Mouse (Mus musculus) heart, postnatal 4 days (tissue): Measurements from ENCODE around the gene Limch1. TPM values are rescaled to one million over a fixed set of nuclear protein-coding genes. Genes with fewer than 3 reads are reported as not detected.

Source experiments
- DNase-seq: peaks from one replicate; pipeline ENCODE4 v3.0.0; 2021
- total RNA-seq, 2 experiments: library from RNA; stranded (reverse); gene quantifications; 2 replicates each; pipeline ENCODE4 v1.2.3; 2021

Gene Limch1
- total RNA-seq, 2 experiments from 2014 or later: 102 TPM

GRCm38 (mm10) chr5:66836892-66837291 is 91.3 kb downstream of the Limch1 start:
- DNase-seq: no peak

GRCm38 (mm10) chr5:66841971-66842370 is 96.3 kb downstream of the Limch1 start:
- DNase-seq: peak; percentile 38

- DNase-seq: no peak
Measured at GRCm38 (mm10) chr5:66842776-66843175, 97.1 kb downstream of the Limch1 start.

GRCm38 (mm10) chr5:66848136-66848535 is 102.5 kb downstream of the Limch1 start:
- DNase-seq: no peak

- DNase-seq: no peak
Measured at GRCm38 (mm10) chr5:66849148-66849547, 103.5 kb downstream of the Limch1 start.

- DNase-seq: no peak
Measured at GRCm38 (mm10) chr5:66850721-66851251, 105.2 kb downstream of the Limch1 start.

- DNase-seq: no peak
Measured at GRCm38 (mm10) chr5:66851708-66852107, 106.1 kb downstream of the Limch1 start.

- no peak for DNase-seq
Measured at GRCm38 (mm10) chr5:66854263-66854662, 108.6 kb downstream of the Limch1 start.

GRCm38 (mm10) chr5:66855358-66856107 is 109.9 kb downstream of the Limch1 start:
- DNase-seq: peak; percentile 17

GRCm38 (mm10) chr5:66859506-66859905 is 113.9 kb downstream of the Limch1 start:
- DNase-seq: no peak

- peak; percentile 66 for DNase-seq
Measured at GRCm38 (mm10) chr5:66861232-66862035, 115.8 kb downstream of the Limch1 start.

- no peak for DNase-seq
Measured at GRCm38 (mm10) chr5:66862151-66862550, 116.5 kb downstream of the Limch1 start.

GRCm38 (mm10) chr5:66865229-66865628 is 119.6 kb downstream of the Limch1 start:
- no peak for DNase-seq

- peak; percentile 40 for DNase-seq
Measured at GRCm38 (mm10) chr5:66866019-66866418, 120.4 kb downstream of the Limch1 start.

GRCm38 (mm10) chr5:66869545-66869944 is 123.9 kb downstream of the Limch1 start:
- no peak for DNase-seq

- DNase-seq: no peak
Measured at GRCm38 (mm10) chr5:66871521-66872050, 126.0 kb downstream of the Limch1 start.

- DNase-seq: peak; percentile 73
Measured at GRCm38 (mm10) chr5:66872053-66872452, 126.4 kb downstream of the Limch1 start.

GRCm38 (mm10) chr5:66872681-66873080 is 127.1 kb downstream of the Limch1 start:
- no peak for DNase-seq

- no peak for DNase-seq
Measured at GRCm38 (mm10) chr5:66876018-66876805, 130.6 kb downstream of the Limch1 start.

- no peak for DNase-seq
Measured at GRCm38 (mm10) chr5:66877066-66877465, 131.4 kb downstream of the Limch1 start.

GRCm38 (mm10) chr5:66881901-66882341 is 136.3 kb downstream of the Limch1 start:
- DNase-seq: no peak

- no peak for DNase-seq
Measured at GRCm38 (mm10) chr5:66882718-66883117, 137.1 kb downstream of the Limch1 start.
